Mouse (Mus musculus) neural tube, embryonic 11.5 days (tissue): ENCODE results near the gene Ndufb6. TPM values are rescaled to one million over a fixed set of nuclear protein-coding genes. Genes with fewer than 3 reads are reported as not detected.

Experiments
- ATAC-seq: fragments of 200-750 bp; cut with Nextera tagmentation; 2 replicates; pipeline ENCODE4 v1.8.0; 2017; ENCODE audit warnings: moderate number of reproducible peaks, mild to moderate bottlenecking, moderate TSS enrichment, moderate library complexity; ENCODE audit not compliant: insufficient read depth, low FRiP score, low TSS enrichment
- DNase-seq: peaks from one replicate; pipeline ENCODE4 v3.0.0-alpha.2; 2015; ENCODE audit warnings: low spot score
- H3K27ac ChIP-seq: fragments of 300-500 bp; sonication (generic); 2 replicates; pipeline ENCODE4 v1.5.1; 2014; ENCODE audit warnings: low read depth, mild to moderate bottlenecking, low read length
- H3K27me3 ChIP-seq: fragments of 300-500 bp; sonication (generic); 2 replicates; pipeline ENCODE4 v1.6.1; 2014; ENCODE audit warnings: mild to moderate bottlenecking, low read length, mixed read lengths; ENCODE audit not compliant: control insufficient read depth, insufficient read depth
- H3K36me3 ChIP-seq: fragments of 300-500 bp; sonication (generic); 2 replicates; pipeline ENCODE4 v1.6.1; 2014; ENCODE audit warnings: mild to moderate bottlenecking, low read length, moderate library complexity, mixed read lengths; ENCODE audit not compliant: control insufficient read depth, insufficient read depth
- H3K4me1 ChIP-seq: fragments of 300-500 bp; sonication (generic); 2 replicates; pipeline ENCODE4 v1.6.1; 2014; ENCODE audit warnings: low read length, mixed read lengths; ENCODE audit not compliant: control insufficient read depth, insufficient read depth
- H3K4me2 ChIP-seq: fragments of 300-500 bp; sonication (generic); 2 replicates; pipeline ENCODE4 v1.6.1; 2014; ENCODE audit warnings: low read depth, mild to moderate bottlenecking, moderate library complexity
- H3K4me3 ChIP-seq: fragments of 300-500 bp; sonication (generic); 2 replicates; pipeline ENCODE4 v1.5.1; 2014; ENCODE audit warnings: low read depth, low read length
- H3K9ac ChIP-seq: fragments of 300-500 bp; sonication (generic); 2 replicates; pipeline ENCODE4 v1.6.1; 2014; ENCODE audit warnings: mild to moderate bottlenecking, low read length
- H3K9me3 ChIP-seq: fragments of 300-500 bp; sonication (generic); 2 replicates; pipeline ENCODE4 v1.6.1; 2016; ENCODE audit warnings: low read length; ENCODE audit not compliant: control insufficient read depth
- WGBS: fragments of 180-500 bp; shearing (Covaris S2); extraction: QIAGEN DNeasy Blood & Tissue Kit; methylation state at CpG from one replicate; pipeline ENCODE4 v1.1.7; 2014; 5-methylcytosine and 5-hydroxymethylcytosine counted together
- polyA plus RNA-seq: library from polyadenylated mRNA; unstranded; fragments of >200 nt; fragmentation: Nextera tagmentation; extraction: Ambion mirVana; gene quantifications from 2 replicates; pipeline ENCODE4 v1.2.1, GENCODE M21; 2014

Gene Ndufb6
- 274 and 296 TPM in 2 replicates for polyA plus RNA-seq

DNA sequence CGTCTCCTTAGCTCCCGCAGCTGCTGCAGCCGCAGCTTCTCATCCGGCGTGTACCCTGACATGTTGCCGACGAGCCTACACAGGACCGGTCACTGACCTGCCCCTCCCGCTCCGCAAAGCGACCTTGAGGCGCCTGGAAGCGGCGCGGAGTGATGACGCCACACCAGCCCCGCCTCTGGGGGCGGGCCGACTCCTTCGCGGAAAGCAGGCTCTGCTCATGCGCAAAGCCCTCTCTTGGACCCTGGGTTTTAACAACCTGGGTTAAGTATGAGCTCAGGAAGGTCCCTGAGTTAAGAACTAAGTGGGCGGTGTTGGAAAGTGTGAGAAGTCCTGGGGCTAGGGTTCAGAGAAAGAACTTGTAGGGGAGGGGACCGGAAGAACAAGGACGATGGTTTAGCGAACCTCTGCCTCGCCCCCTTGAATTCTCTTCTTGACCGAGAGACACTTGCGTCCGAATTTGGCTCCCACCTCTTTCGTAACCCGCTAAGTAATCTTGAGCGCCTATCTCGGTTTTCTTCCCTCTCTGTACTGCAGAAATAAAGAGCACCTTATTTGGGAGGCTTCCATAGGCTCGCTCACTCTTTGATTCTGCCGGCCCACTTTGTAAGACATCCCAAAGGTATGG lies at the start of gene Ndufb6:
Ndufb6 (minus strand) TSS at position 146 of the 625 bp plus-strand sequence.
- peak within 1 kb of the TSS; percentile 95 for H3K4me3 ChIP-seq
- H3K27ac ChIP-seq: peak within 1 kb of the TSS; percentile 46; the same call in 1 of the 2 replicates
- ATAC-seq (peak; percentile 94), DNase-seq (peak; percentile 98)
- H3K9ac ChIP-seq: peak within 1 kb of the TSS; percentile 82
- peaks cover 4% of the 10 kb centered on the region; the same call in 1 of the 2 replicates for H3K4me1 ChIP-seq
- WGBS: under 1% methylated on average over 36 of the region's 36 CpGs
- no peaks in the 10 kb centered on the region for H3K9me3 ChIP-seq
- no peaks in the 10 kb centered on the region for H3K27me3 ChIP-seq
- peaks cover 3% of the 10 kb centered on the region; the same call in 1 of the 2 replicates for H3K36me3 ChIP-seq
- H3K4me2 ChIP-seq: peak within 1 kb of the TSS; percentile 69

DNA sequence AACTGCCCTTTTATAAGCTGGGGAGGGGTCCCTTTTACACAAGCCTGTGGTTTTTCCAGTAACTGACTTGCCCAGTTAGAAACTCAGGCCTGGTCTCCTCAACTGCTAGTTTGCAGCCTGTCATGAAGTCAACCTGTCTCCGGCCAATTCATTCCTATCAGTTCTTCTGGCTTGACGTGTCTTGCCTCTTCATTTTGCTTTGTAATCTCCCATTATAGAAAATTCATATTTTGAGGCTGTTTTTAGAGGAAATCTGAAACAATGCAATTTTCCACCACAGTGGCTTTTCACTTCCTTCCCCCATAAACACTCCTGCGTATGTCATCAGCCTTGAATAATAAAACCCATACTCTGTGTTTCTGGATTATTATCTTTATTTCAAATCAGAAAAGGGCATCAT lies 47.9 kb upstream of the Ndufb6 start:
- Histone ChIP-seq H3K27ac (no peak overlapping the region), H3K9ac (no peak overlapping the region), H3K9me3 (no peaks in the 10 kb centered on the region), H3K36me3 (no peaks in the 10 kb centered on the region), H3K4me2 (no peak overlapping the region), H3K27me3 (no peaks in the 10 kb centered on the region), H3K4me1 (no peaks in the 10 kb centered on the region), H3K4me3 (no peak overlapping the region)
- ATAC-seq: no peak
- no peak for DNase-seq
- WGBS: 93% methylated on average over 3 of the region's 3 CpGs

DNA sequence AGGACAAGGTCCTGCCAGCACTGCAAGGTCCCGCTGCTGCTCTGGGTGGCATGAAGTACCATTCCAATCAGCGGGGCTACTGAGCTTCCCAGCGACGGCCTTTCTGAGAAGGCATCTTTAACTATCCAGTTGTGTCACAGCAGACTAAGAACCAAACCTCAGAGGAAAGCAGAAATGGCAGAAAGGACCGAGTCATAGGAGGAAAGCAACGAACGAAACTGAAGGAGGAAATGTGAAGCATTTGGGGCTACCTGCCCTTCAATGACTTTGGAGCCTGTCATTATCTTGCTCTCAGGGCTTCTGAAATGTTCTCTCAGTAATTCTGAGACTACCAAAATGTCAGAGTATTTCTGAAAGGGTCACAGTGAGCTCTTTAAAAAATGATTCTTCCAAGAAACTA lies 45.4 kb upstream of the Ndufb6 start:
- 88% methylated on average over 7 of the region's 7 CpGs for WGBS

DNA sequence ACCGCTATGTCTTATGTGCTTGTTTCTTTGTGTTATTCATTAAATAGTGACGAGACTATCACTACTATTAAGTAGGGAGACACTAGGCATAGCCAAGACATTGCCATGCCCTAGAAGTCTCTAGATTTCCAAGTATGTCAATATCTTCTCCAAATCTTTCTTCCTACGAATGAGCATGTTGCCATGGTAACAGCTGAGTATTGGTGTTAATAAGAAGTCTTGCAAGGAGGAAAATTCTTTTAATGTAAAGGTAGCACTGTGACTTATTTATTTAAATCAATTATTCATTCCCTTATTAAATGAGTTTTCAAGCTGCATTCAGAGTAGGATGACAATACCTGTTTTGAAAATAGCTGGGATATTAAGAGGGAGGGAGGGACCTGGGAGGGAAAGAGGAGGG lies 38.2 kb upstream of the Ndufb6 start:
- ATAC-seq: no peak
- no peak overlapping the region for H3K9ac ChIP-seq
- WGBS: 83% methylated on average over 3 of the region's 3 CpGs

More for the DNA sequence above, 45.4 kb upstream of the Ndufb6 start:
- H3K4me2 ChIP-seq: no peak overlapping the region
- H3K4me1 ChIP-seq: no peaks in the 10 kb centered on the region
- H3K9me3 ChIP-seq: no peaks in the 10 kb centered on the region
- no peak overlapping the region for H3K4me3 ChIP-seq
- no peak for DNase-seq
- H3K27me3 ChIP-seq: no peaks in the 10 kb centered on the region
- no peak overlapping the region for H3K27ac ChIP-seq
- no peak for ATAC-seq
- H3K36me3 ChIP-seq: no peaks in the 10 kb centered on the region
- H3K9ac ChIP-seq: no peak overlapping the region

DNA sequence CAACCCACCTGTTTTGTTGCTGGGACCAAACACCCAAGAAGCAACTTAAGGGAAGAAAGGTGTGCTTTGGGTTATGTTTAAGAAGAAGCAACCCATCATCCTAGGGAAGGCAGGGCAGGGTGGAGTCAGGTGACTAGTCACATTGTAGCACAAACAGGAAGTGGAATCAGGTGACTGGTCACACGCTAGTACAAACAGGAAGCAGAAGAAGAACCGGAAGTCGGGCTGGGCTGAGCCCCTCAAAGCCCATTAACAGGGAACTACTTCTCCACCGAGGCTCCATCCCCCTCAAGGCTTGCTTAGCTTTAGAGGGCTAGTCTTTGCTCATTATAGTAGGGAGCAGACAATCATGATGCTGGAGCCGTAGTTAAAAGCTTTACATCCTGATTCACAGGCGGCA lies 33.8 kb upstream of the Ndufb6 start:
- DNase-seq: no peak
- no peak for ATAC-seq
- no peak overlapping the region for H3K27ac ChIP-seq
- H3K36me3 ChIP-seq: no peaks in the 10 kb centered on the region
- H3K9me3 ChIP-seq: no peaks in the 10 kb centered on the region
- no peaks in the 10 kb centered on the region for H3K4me1 ChIP-seq
- H3K9ac ChIP-seq: no peak overlapping the region
- H3K27me3 ChIP-seq: no peaks in the 10 kb centered on the region
- H3K4me2 ChIP-seq: no peak overlapping the region
- WGBS: 86% methylated on average over 6 of the region's 6 CpGs
- H3K4me3 ChIP-seq: no peak overlapping the region

More for the DNA sequence above, 38.2 kb upstream of the Ndufb6 start:
- DNase-seq: no peak
- Histone ChIP-seq H3K27ac (no peak overlapping the region), H3K27me3 (no peaks in the 10 kb centered on the region), H3K4me3 (no peak overlapping the region), H3K4me2 (no peak overlapping the region), H3K36me3 (no peaks in the 10 kb centered on the region), H3K9me3 (no peaks in the 10 kb centered on the region), H3K4me1 (no peaks in the 10 kb centered on the region)

DNA sequence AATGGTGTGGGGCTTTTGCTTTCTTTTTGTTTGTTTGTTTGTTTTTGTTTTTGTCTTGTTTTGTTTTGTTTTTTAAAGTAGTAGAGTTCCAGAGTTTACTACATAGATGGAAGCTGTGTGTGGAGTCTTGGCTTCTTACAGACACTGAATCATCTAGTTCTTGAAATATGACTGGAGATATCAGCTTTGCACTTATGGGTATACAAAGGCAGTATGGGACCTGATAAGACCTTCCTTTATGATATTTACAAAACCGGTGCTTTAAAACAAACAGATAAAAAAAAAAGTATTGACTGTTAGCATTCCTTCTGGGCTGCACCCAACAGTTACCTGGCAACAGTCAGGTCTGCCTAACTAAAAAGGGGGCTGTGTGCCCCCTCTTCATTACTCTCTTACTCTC lies 33.0 kb upstream of the Ndufb6 start:
- ATAC-seq: no peak
- H3K4me3 ChIP-seq: no peak overlapping the region
- no peaks in the 10 kb centered on the region for H3K27me3 ChIP-seq
- 83% methylated on average over 1 of the region's 1 CpGs for WGBS
- no peaks in the 10 kb centered on the region for H3K36me3 ChIP-seq
- H3K9me3 ChIP-seq: no peaks in the 10 kb centered on the region
- H3K4me1 ChIP-seq: no peaks in the 10 kb centered on the region
- no peak overlapping the region for H3K9ac ChIP-seq
- H3K27ac ChIP-seq: no peak overlapping the region
- no peak for DNase-seq
- H3K4me2 ChIP-seq: no peak overlapping the region

DNA sequence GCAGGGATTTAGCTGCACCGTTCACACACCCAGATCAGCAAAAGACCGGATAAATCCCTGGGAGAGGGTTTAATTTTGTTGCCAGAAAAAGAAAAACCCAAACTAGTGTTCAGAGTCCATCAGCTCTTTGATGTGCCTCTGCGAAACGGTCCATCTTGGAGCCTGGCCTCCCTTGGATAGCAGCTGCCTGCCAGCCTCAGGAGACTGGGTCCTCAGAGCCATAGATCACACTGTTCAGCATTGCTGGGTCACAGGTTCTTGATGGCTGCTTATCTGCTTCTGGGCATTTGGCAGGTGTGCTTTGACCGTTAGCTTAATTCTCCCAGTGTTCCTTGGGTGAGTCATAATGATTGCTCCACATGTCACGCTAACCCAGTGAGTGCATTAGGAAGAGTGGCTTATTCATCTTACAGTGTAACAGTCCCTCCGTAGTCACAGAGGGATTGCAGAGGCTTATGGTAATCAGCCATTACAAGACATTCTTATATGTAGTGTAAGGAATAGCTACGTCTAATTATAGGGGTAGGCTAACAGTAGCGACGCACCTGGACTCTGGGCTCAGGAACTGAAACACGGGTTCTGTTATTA lies 31.7 kb upstream of the Ndufb6 start:
- Histone ChIP-seq H3K27ac (no peak overlapping the region), H3K4me3 (no peak overlapping the region), H3K9ac (no peak overlapping the region), H3K27me3 (no peaks in the 10 kb centered on the region), H3K4me1 (no peaks in the 10 kb centered on the region), H3K4me2 (no peak overlapping the region), H3K36me3 (no peaks in the 10 kb centered on the region), H3K9me3 (no peaks in the 10 kb centered on the region)
- WGBS: 81% methylated on average over 11 of the region's 11 CpGs
- no peak for ATAC-seq
- no peak for DNase-seq

DNA sequence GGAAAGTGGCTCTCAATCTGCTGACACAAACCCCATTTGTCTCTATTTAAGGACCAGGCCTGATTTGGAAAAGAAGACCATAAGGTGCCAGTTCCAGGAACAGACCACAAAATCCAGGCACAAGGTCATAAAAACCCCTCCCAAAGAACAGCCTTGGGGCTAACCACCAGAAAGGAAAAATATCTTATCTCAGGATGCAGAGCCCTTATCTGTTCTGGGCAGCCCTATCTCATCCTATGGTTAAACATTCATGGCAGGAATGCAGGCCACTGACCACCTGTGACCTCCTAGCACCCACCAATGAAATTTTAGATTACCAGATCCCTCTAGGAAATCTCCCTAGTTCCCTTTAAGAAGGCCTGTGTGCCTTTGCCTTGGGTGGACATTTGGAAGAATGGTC lies 30.5 kb upstream of the Ndufb6 start:
- Histone ChIP-seq H3K4me2 (no peak overlapping the region), H3K27me3 (no peaks in the 10 kb centered on the region), H3K9ac (no peak overlapping the region), H3K4me1 (no peaks in the 10 kb centered on the region), H3K9me3 (no peaks in the 10 kb centered on the region), H3K36me3 (no peaks in the 10 kb centered on the region), H3K4me3 (no peak overlapping the region), H3K27ac (no peak overlapping the region)
- no peak for ATAC-seq
- DNase-seq: no peak

DNA sequence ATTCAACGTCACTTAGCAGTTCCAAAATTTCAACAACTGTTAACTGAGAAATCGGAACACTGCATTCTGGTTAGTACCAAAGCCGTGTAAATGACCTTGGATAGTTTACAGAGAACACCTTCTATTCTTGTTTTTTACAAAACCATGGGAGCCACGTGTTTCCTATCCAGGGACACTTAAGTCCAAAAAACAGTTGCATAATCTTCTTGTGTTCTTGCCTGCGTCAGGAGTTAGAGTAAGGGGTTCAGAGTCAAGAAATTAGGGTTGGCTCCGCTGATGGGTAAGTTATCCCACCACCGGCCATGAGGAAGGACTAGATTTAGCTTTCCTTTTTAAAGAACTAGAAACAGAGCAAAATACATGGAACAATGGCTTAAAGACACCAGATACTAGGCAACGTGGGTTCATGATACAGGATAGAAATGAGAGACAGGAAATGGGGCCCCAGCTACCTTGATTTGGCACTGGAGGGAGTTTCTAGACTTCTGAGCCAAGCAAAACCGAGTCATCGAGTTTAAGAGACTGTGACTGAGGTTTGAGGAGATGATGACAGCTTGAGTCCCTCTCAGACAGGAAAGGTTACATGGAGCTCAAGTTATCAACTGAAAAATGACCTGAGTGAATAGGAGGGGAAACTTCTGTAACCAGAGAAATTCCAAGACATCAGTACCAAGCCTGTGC lies 23.4 kb upstream of the Ndufb6 start:
- Histone ChIP-seq H3K4me1 (no peaks in the 10 kb centered on the region), H3K27me3 (no peaks in the 10 kb centered on the region), H3K9ac (no peak overlapping the region), H3K4me3 (no peak overlapping the region), H3K27ac (no peak overlapping the region), H3K4me2 (no peak overlapping the region), H3K36me3 (no peaks in the 10 kb centered on the region), H3K9me3 (no peaks in the 10 kb centered on the region)
- 86% methylated on average over 10 of the region's 10 CpGs for WGBS
- ATAC-seq (no peak), DNase-seq (no peak)
